Mouse (Mus musculus) midbrain, embryonic 12.5 days (tissue): ENCODE measurements at regions not wholly inside any gene's neighbourhood (a gene's known extent, or its start where the extent isn't known, plus 50 kb on each side); places are given as distances from the start of the nearest gene placed in this dataset.

ENCODE experiments used
- ATAC-seq: fragments of 200-750 bp; cut with Nextera tagmentation; 2 replicates; pipeline ENCODE4 v1.8.0; 2017; ENCODE audit warnings: low read depth, moderate TSS enrichment, moderate library complexity; ENCODE audit not compliant: low FRiP score
- H3K27ac ChIP-seq: fragments of 300-500 bp; sonication (generic); replicated peaks from 2 replicates; pipeline ENCODE4 v1.5.1; 2016; ENCODE audit warnings: mild to moderate bottlenecking
- H3K27me3 ChIP-seq: fragments of 300-500 bp; sonication (generic); 2 replicates; pipeline ENCODE4 v1.6.1; 2016; ENCODE audit warnings: mild to moderate bottlenecking
- H3K36me3 ChIP-seq: fragments of 300-500 bp; sonication (generic); 2 replicates; pipeline ENCODE4 v1.6.1; 2016
- H3K4me1 ChIP-seq: fragments of 300-500 bp; sonication (generic); 2 replicates; pipeline ENCODE4 v1.6.1; 2016
- H3K4me2 ChIP-seq: fragments of 300-500 bp; sonication (generic); replicated peaks from 2 replicates; pipeline ENCODE4 v1.6.1; 2016; ENCODE audit warnings: mild to moderate bottlenecking, moderate library complexity
- H3K4me3 ChIP-seq: fragments of 300-500 bp; sonication (generic); 2 replicates; pipeline ENCODE4 v1.5.1; 2016; ENCODE audit warnings: mild to moderate bottlenecking
- H3K9ac ChIP-seq: fragments of 300-500 bp; sonication (generic); replicated peaks from 2 replicates; pipeline ENCODE4 v1.6.1; 2016; ENCODE audit warnings: mild to moderate bottlenecking, moderate library complexity
- H3K9me3 ChIP-seq: fragments of 300-500 bp; sonication (generic); 2 replicates; pipeline ENCODE4 v1.6.1; 2016; ENCODE audit warnings: mild to moderate bottlenecking
- WGBS: fragments of 180-500 bp; shearing (Covaris S2); methylation state at CpG from one replicate; pipeline ENCODE4 v1.1.7; 2016; 5-methylcytosine and 5-hydroxymethylcytosine counted together

DNA sequence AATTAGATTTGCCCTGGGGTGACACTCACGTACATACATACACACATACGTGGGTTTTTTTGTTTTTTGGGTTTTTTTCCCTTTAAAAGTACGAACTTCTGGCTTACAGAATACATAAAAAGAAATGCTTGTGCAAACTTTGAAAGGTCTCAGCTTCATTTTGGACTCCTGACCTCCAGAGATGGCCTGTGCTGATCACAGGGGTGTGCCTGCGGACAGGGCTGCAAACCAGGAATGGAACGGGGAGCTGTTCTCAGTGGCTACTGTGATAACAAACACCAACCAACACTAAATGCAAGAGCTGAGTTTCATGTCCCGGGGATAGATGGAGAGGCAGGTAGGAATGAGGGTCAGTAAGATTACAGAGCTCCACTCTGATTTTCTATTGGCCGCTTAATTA, 134.3 kb upstream of the Man2a1 start:
- 84% methylated on average over 7 of the region's 7 CpGs for WGBS
- Histone ChIP-seq H3K27me3 (no peaks in the 10 kb centered on the region), H3K4me1 (no peaks in the 10 kb centered on the region), H3K4me3 (no peak overlapping the region), H3K36me3 (no peaks in the 10 kb centered on the region), H3K9me3 (no peaks in the 10 kb centered on the region), H3K27ac (no peak overlapping the region), H3K4me2 (no peak overlapping the region), H3K9ac (no peak overlapping the region)
- no peak for ATAC-seq

DNA sequence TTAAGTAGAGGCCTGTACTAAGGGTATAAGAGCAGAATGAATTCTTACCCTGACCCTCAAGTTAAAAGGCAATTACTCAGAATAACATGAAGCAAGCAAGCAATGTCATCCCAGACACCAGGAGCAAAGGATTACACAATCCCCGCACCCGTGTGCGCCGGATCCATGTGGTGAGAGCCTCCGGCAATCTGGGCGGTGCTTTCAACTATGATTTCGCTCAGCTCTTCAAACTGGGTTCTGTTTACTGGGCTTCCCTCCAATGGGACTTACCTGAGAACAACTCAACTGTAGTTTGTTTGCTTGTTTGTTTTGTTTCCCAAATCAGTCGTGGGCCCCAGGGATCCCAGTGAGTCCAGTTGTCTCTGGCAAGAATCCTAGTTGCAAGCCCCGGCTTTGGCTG, 133.8 kb upstream of the Man2a1 start:
- ATAC-seq, result no peak
- Histone ChIP-seq H3K36me3 (no peaks in the 10 kb centered on the region), H3K27me3 (no peaks in the 10 kb centered on the region), H3K4me3 (no peak overlapping the region), H3K9me3 (no peaks in the 10 kb centered on the region), H3K4me1 (no peaks in the 10 kb centered on the region), H3K9ac (no peak overlapping the region), H3K4me2 (no peak overlapping the region), H3K27ac (no peak overlapping the region)
- WGBS, result 78% methylated on average over 9 of the region's 9 CpGs

DNA sequence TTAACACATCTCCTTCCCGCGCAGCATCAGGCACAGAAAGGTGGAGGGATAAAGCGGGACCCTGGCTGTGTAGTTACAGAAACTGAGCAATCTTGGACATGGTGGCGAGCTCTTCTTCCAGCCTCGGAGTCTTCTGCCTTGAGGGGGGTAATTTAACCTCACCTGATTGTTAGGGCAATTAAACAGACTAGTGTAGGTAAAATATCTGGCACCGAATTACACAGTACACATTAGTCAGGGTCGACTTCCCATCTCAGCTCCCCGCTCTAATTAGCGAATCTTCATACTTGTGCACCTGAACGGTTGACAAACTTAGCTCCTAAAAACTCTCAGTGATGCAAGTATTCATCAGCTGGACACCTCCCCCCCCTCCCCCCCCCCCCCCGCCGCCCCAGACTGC, 133.2 kb upstream of the Man2a1 start:
- H3K4me2 ChIP-seq, result no peak overlapping the region
- no peak overlapping the region for H3K27ac ChIP-seq
- no peaks in the 10 kb centered on the region for H3K4me1 ChIP-seq
- WGBS, result 71% methylated on average over 10 of the region's 12 CpGs
- H3K9ac ChIP-seq, result no peak overlapping the region
- H3K4me3 ChIP-seq, result no peak overlapping the region
- ATAC-seq, result no peak
- H3K27me3 ChIP-seq, result no peaks in the 10 kb centered on the region
- no peaks in the 10 kb centered on the region for H3K36me3 ChIP-seq
- no peaks in the 10 kb centered on the region for H3K9me3 ChIP-seq

DNA sequence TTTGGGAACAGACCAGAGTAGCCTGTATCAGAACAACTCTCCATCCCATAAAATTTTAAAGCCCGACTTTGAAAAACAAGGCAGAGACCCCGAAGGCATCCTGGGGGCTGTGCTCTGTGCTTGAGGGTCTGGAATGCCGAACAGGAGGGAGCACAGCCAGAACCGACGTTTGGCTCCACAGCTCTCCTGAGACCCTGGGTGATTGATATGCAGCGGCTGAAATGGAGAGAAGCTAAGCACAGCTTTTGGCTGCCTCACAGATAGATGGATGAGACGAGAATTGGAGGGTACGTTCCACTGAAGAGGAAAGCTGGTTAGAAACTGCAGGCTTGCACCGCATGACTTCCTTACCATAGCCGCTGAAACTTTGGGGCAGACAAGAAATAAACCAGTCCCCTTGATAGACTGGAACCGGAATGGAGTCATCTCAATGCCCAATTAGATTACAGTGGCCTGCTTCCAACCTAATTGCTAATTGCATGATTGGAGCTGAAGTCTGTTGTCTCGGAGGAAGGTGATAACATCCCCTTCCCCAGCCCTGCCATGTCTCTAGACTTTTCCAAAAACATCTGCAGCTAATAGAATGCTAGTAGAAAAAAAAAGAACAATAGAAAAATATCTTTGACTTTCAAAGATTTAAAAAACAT, 130.7 kb upstream of the Man2a1 start:
- ATAC-seq, result peak; percentile 30; the same call in 1 of the 2 replicates
- Histone ChIP-seq H3K27me3 (no peaks in the 10 kb centered on the region), H3K4me2 (no peak overlapping the region), H3K9me3 (no peaks in the 10 kb centered on the region), H3K36me3 (no peaks in the 10 kb centered on the region), H3K4me1 (no peaks in the 10 kb centered on the region), H3K9ac (no peak overlapping the region), H3K4me3 (no peak overlapping the region), H3K27ac (no peak overlapping the region)
- WGBS, result 50% methylated on average over 12 of the region's 12 CpGs

DNA sequence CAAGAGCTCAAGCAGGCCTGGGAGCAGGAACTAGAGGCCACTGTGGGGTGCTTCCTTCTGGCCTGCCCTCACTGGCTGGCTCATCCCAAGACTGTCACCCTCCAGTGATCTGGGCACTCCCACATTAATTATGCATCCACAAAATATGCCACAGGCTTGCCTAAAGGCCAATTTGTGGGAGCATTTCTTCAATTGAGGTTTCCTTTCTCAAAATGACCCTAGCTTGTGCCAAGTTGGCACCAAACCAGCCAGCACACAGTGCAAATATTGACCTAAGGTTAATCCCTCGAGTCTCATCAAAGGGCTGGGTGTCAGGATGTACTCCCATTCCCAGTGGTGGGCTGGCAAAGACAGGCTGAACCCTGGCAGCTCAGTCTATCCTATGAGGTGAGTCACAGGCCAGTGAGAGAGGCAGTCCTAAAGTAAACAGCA, 119.9 kb upstream of the Man2a1 start:
- Histone ChIP-seq H3K4me3 (no peak overlapping the region), H3K27me3 (no peaks in the 10 kb centered on the region), H3K4me2 (no peak overlapping the region), H3K27ac (no peak overlapping the region), H3K4me1 (0 out of 2 replicates have a peak, but pooled peaks cover 2% of the 10 kb centered on the region), H3K36me3 (no peaks in the 10 kb centered on the region), H3K9me3 (no peaks in the 10 kb centered on the region), H3K9ac (no peak overlapping the region)
- WGBS, result 13% methylated on average over 1 of the region's 1 CpGs
- no peak for ATAC-seq

DNA sequence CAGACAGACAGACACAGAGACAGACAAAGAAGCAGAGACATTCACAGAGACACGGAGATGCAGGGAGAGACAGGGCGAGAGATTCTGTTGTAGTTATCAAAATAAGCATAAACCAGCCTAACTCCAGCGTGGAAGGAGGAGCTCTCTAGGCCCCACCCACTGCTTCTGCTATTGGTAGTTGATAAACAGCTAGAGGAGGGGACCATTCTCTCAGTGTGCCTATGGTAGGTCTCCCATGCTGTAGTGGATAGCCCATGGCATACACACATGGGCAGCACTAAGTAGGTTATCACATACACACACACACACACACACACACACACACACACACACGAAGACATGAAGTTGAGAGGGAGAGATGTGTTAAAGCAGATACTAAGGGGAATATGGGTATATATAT, 115.7 kb upstream of the Man2a1 start:
- Histone ChIP-seq H3K27ac (no peak overlapping the region), H3K4me2 (no peak overlapping the region), H3K9me3 (no peaks in the 10 kb centered on the region), H3K9ac (no peak overlapping the region), H3K4me1 (0 out of 2 replicates have a peak, but pooled peaks cover 2% of the 10 kb centered on the region), H3K4me3 (no peak overlapping the region), H3K36me3 (no peaks in the 10 kb centered on the region), H3K27me3 (no peaks in the 10 kb centered on the region)
- no peak for ATAC-seq
- 83% methylated on average over 4 of the region's 4 CpGs for WGBS

DNA sequence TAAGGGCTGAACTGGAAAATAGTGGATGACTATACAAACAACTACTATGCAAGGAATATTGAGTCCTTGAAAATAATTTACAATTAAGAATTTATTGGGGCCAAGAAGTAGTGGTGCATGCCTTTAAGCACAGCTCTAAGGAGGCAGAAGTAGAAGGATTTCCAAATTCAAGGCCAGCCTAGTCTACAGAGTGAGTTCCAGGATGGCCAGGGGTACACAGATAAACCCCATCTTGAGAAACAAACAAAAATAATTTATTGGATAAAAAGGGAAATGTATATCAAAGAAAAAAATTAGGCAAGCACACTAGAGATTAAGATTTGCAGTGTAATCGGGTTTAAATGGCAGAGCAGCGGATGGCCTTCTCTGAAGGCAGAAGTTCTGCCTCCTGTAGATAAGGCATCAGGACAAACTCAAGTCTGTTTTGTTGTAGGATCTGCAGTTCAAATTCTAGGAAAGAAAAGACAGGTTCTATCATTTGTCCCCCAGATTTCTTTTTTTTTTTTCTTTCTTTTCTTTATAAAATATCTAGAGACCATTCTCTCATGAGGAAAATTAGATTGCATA, 110.7 kb upstream of the Man2a1 start:
- Histone ChIP-seq H3K27me3 (no peaks in the 10 kb centered on the region), H3K36me3 (no peaks in the 10 kb centered on the region), H3K9me3 (no peaks in the 10 kb centered on the region), H3K4me2 (no peak overlapping the region), H3K4me1 (no peaks in the 10 kb centered on the region), H3K27ac (no peak overlapping the region), H3K4me3 (no peak overlapping the region), H3K9ac (no peak overlapping the region)
- ATAC-seq, result no peak
- WGBS, result 90% methylated on average over 2 of the region's 2 CpGs

DNA sequence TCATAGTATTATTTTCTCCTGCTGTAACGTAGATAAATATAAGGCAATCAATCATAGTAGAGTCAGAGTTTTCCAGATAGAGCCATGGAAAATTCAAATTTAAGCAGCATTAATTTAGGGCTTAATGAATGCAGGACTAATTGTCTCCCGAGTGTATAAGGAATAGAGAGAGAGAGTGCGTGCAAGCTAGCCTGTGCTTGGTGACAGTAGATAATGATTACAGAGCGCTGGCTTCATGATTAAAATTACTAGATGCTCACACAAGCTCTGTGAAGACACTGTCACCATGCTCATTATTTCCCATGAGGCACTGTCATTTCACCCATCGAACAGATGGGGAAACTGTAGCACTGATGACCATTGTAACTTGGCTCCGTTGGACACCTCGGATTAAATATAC, 109.9 kb upstream of the Man2a1 start:
- no peaks in the 10 kb centered on the region for H3K27me3 ChIP-seq
- H3K9me3 ChIP-seq, result no peaks in the 10 kb centered on the region
- 66% methylated on average over 7 of the region's 7 CpGs for WGBS
- H3K27ac ChIP-seq, result no peak overlapping the region
- H3K4me2 ChIP-seq, result no peak overlapping the region
- H3K4me3 ChIP-seq, result no peak overlapping the region
- H3K4me1 ChIP-seq, result no peaks in the 10 kb centered on the region
- ATAC-seq, result peak; percentile 41; the same call in 1 of the 2 replicates
- no peaks in the 10 kb centered on the region for H3K36me3 ChIP-seq
- no peak overlapping the region for H3K9ac ChIP-seq

DNA sequence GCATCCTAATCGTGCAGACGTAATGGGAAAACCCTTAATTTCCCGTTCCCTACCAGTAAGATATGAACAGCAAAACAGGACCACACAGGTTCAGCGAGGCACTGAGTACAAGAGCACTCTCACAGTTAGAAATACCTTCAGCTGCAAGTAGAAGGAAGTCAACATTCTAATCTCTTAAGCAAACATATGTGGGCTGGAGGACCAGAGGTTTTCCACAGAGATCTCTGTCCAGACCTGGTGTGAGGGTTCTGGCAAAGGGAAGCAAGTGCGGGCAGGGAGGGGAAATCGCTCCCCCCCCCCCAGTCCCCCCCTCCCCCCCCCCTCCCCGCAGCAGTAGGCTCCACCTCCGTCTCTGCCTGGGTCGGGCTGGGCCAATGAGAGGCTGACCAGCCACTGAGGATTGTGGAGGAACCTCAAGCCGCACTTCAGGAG, 108.6 kb upstream of the Man2a1 start:
- Histone ChIP-seq H3K4me3 (no peak overlapping the region), H3K36me3 (no peaks in the 10 kb centered on the region), H3K9ac (no peak overlapping the region), H3K4me1 (no peaks in the 10 kb centered on the region), H3K27ac (no peak overlapping the region), H3K27me3 (no peaks in the 10 kb centered on the region), H3K4me2 (no peak overlapping the region), H3K9me3 (no peaks in the 10 kb centered on the region)
- WGBS, result 63% methylated on average over 6 of the region's 10 CpGs
- no peak for ATAC-seq

DNA sequence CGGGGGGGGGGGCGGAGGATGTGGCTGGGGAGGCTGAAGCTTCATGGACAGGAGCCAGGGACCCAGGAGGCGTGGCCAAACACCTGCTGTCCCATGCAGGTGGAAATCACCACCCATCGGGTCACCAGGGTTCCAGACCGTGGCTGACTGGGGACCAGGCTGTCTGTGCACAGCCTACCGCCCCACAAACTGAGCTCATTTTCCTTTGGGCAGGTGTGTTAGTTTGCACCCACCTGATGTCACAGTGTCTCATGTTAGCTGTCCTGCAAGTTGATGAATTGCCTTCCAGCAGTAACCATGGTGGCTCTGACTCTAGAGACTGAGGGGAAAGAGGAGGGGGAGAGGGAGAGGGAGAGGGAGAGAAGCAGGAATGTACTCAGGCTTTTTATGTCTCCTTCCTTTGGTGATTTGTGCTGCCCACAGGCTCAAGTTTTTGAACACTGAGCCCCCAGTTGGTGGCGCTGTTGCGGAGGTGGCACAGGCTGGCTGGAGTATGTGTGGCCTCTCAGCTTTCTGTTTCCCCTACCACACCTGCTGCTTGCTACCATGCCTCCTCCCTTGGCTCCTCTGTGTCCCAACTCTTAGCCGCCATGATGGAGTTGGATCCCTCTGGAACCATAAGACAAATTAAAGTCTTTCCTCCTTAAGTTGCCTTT, 107.8 kb upstream of the Man2a1 start:
- no peaks in the 10 kb centered on the region for H3K36me3 ChIP-seq
- no peaks in the 10 kb centered on the region for H3K27me3 ChIP-seq
- H3K4me3 ChIP-seq, result no peak overlapping the region
- no peak overlapping the region for H3K9ac ChIP-seq
- no peak overlapping the region for H3K4me2 ChIP-seq
- H3K27ac ChIP-seq, result no peak overlapping the region
- no peaks in the 10 kb centered on the region for H3K4me1 ChIP-seq
- WGBS, result 55% methylated on average over 7 of the region's 9 CpGs
- no peaks in the 10 kb centered on the region for H3K9me3 ChIP-seq
- ATAC-seq, result peak; percentile 49; the same call in 1 of the 2 replicates

DNA sequence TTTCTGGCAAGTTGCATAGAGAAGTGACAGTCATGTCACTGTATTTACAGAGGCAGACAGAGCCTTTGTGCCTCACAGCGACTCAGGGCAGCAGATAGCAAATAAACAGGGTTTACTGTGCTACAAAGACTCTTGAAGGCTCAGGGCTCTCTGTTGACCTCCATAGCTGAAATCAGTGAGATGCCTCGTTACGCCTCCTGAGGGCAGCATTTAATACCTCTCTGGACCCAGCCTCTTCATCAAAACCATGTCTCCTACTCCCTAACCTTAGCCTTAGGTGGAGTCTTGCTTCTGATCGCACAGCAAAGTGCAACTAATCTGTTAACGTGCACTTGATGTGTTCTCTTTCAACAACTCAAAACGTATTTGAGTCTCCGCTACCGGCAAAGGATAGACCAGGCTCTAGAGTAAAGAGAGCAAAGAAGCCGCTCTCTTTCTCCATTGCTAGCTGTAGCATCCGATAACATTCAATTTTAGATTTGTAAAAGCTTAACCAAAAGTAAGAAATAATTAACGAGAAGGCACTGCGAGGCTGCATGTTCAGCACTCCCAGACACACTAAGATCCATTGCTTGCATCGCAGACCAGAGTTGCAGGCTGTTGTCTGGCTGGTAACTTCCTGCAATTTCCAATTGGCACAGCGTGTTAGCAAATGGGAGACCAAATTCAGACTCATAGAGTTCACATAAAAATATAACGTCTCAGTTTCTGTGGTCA, 101.1 kb upstream of the Man2a1 start:
- Histone ChIP-seq H3K9me3 (no peaks in the 10 kb centered on the region), H3K4me3 (no peak overlapping the region), H3K4me1 (no peaks in the 10 kb centered on the region), H3K27me3 (no peaks in the 10 kb centered on the region), H3K27ac (no peak overlapping the region), H3K4me2 (no peak overlapping the region), H3K36me3 (no peaks in the 10 kb centered on the region), H3K9ac (no peak overlapping the region)
- 0 out of 2 replicates have a peak, but pooled peaks have one; percentile 60 for ATAC-seq
- 61% methylated on average over 15 of the region's 15 CpGs for WGBS

DNA sequence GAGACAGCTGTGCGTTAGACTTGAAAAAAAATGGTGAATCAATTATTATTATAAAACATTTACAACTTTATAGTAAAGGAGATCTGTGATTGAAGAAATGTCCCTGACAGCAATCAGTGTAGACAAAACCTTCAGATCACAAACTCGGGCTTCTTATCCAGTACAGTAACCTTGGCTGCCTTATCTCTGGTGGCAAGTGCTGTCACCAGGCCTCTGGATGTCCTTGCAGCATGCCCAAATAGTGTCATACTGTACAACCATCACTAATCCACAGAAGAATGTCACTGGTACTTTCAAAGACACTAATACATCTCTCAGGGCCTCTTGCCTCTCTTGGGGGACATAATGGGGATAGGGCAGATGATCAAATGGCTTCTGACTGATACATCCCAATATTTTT, 98.2 kb upstream of the Man2a1 start:
- Histone ChIP-seq H3K9me3 (no peaks in the 10 kb centered on the region), H3K4me2 (no peak overlapping the region), H3K27ac (no peak overlapping the region), H3K4me3 (no peak overlapping the region), H3K27me3 (no peaks in the 10 kb centered on the region), H3K36me3 (no peaks in the 10 kb centered on the region), H3K4me1 (no peaks in the 10 kb centered on the region), H3K9ac (no peak overlapping the region)
- no peak for ATAC-seq
- 91% methylated on average over 2 of the region's 2 CpGs for WGBS
